Mouse (Mus musculus) liver, embryonic 16.5 days (tissue): ENCODE data around the gene Nfia. TPM values are rescaled to one million over a fixed set of nuclear protein-coding genes. Genes with fewer than 3 reads are reported as not detected.

Source experiments
- ATAC-seq: fragments of 200-750 bp; cut with Nextera tagmentation; 2 replicates; pipeline ENCODE4 v1.8.0; 2017; ENCODE audit warnings: low read depth, mild to moderate bottlenecking, moderate number of reproducible peaks, moderate library complexity
- H3K27ac ChIP-seq: fragments of 300-500 bp; sonication (generic); 2 replicates; pipeline ENCODE4 v1.5.1; 2014; ENCODE audit warnings: mild to moderate bottlenecking, low read length
- H3K27me3 ChIP-seq: fragments of 300-500 bp; sonication (generic); 2 replicates; pipeline ENCODE4 v1.6.1; 2014; ENCODE audit warnings: low read depth, low read length, mixed read lengths; ENCODE audit not compliant: control insufficient read depth, insufficient read depth
- H3K36me3 ChIP-seq: fragments of 300-500 bp; sonication (generic); 2 replicates; pipeline ENCODE4 v1.6.1; 2014; ENCODE audit warnings: mild to moderate bottlenecking; ENCODE audit not compliant: control insufficient read depth, insufficient read depth
- H3K4me1 ChIP-seq: fragments of 300-500 bp; sonication (generic); 2 replicates; pipeline ENCODE4 v1.6.1; 2014; ENCODE audit warnings: low read depth, low read length, mixed read lengths; ENCODE audit not compliant: control insufficient read depth
- H3K4me2 ChIP-seq: fragments of 300-500 bp; sonication (generic); 2 replicates; pipeline ENCODE4 v1.6.1; 2014; ENCODE audit warnings: low read depth, low read length, mixed read lengths
- H3K4me3 ChIP-seq: fragments of 300-500 bp; sonication (generic); 2 replicates; pipeline ENCODE4 v1.5.1; 2014; ENCODE audit warnings: low read depth, mild to moderate bottlenecking, low read length
- H3K9ac ChIP-seq: fragments of 300-500 bp; sonication (generic); 2 replicates; pipeline ENCODE4 v1.6.1; 2014; ENCODE audit warnings: low read depth, low read length
- H3K9me3 ChIP-seq: fragments of 300-500 bp; sonication (generic); replicated peaks from 2 replicates; pipeline ENCODE4 v1.6.1; 2016; ENCODE audit warnings: low read length; ENCODE audit not compliant: control insufficient read depth
- WGBS: fragments of 180-500 bp; shearing (Covaris S2); extraction: QIAGEN DNeasy Blood & Tissue Kit; methylation state at CpG from one replicate; pipeline ENCODE4 v1.1.7; 2014; ENCODE audit not compliant: insufficient replicate concordance; 5-methylcytosine and 5-hydroxymethylcytosine counted together
- polyA plus RNA-seq: library from polyadenylated mRNA; unstranded; fragments of >200 nt; fragmentation: Nextera tagmentation; extraction: Ambion mirVana; gene quantifications from 2 replicates; pipeline ENCODE4 v1.2.1, GENCODE M21; 2015

Nfia gene
- polyA plus RNA-seq, 1 experiment from 2014 or later: 5.7 TPM

GRCm38 (mm10) chr4:97963951-97964350 is 191.4 kb downstream of the Nfia start:
- no peak overlapping the region for H3K4me3 ChIP-seq
- H3K4me1 ChIP-seq: no peaks in the 10 kb centered on the region
- H3K27ac ChIP-seq: no peak overlapping the region
- no peak for ATAC-seq
- H3K9ac ChIP-seq: no peak overlapping the region
- WGBS: 36% methylated on average over 1 of the region's 1 CpGs
- no peaks in the 10 kb centered on the region for H3K27me3 ChIP-seq
- H3K4me2 ChIP-seq: no peak overlapping the region
- no peaks in the 10 kb centered on the region for H3K36me3 ChIP-seq
- no peaks in the 10 kb centered on the region for H3K9me3 ChIP-seq

DNA sequence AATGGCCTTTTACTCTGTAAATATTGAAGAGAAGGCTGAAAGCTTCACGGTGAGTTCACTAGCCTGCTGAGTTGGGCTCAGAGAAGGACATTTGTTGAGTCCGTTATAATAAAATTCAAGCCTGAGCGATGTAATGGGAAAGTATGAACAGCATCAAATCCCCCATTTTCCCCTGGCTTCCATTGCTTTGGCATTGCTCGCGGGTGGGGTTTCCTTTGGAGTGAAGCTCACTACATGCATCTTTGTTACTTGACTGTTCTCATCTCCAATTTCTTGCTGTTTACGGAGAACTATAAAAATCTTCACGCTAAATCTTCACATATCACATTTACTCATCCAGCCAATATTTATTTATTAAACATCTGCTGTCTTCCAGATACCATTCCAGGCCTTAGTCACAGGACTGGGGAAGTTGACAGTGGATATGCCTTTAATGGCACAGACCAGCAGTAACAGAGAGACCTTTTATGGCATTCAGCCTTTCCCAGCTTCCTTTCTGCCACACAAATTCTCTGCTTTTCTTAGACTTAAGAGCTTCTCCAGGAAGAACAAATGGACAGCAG is 196.3 kb downstream of the Nfia start:
- Histone ChIP-seq H3K4me2 (no peak overlapping the region), H3K4me3 (no peak overlapping the region), H3K36me3 (no peaks in the 10 kb centered on the region), H3K27me3 (no peaks in the 10 kb centered on the region), H3K9me3 (no peaks in the 10 kb centered on the region), H3K9ac (no peak overlapping the region), H3K4me1 (no peaks in the 10 kb centered on the region), H3K27ac (no peak overlapping the region)
- ATAC-seq: no peak
- WGBS: 74% methylated on average over 7 of the region's 7 CpGs

- no peaks in the 10 kb centered on the region for H3K4me1 ChIP-seq
- no peak overlapping the region for H3K9ac ChIP-seq
- 70% methylated on average over 2 of the region's 2 CpGs for WGBS
- no peak for ATAC-seq
- H3K9me3 ChIP-seq: no peaks in the 10 kb centered on the region
- no peak overlapping the region for H3K27ac ChIP-seq
- H3K36me3 ChIP-seq: no peaks in the 10 kb centered on the region
- no peak overlapping the region for H3K4me3 ChIP-seq
- H3K27me3 ChIP-seq: no peaks in the 10 kb centered on the region
- H3K4me2 ChIP-seq: no peak overlapping the region
Measured at GRCm38 (mm10) chr4:97973064-97973463, 200.5 kb downstream of the Nfia start.

DNA sequence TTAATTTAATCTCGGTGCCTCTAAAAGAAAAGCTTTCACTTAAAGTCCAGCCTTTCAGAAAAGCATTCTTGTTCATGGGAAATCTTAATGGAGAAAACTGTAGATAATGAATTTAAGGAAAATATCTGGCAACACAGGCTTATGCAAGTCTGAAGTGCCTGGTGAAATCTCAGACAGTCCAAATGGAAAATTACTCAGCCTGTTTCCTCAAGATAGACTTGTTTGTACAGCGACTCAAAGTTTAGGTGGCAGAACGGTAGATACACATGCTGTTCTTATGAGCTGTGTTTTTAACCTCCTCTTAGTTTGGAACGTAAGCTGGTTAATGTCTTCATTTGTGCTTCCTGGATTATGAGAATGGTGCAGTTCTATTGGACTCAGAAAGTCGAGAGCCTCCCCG is 201.5 kb downstream of the Nfia start:
- no peaks in the 10 kb centered on the region for H3K4me1 ChIP-seq
- WGBS: 47% methylated on average over 6 of the region's 6 CpGs
- H3K4me3 ChIP-seq: no peak overlapping the region
- no peak overlapping the region for H3K4me2 ChIP-seq
- H3K9me3 ChIP-seq: no peaks in the 10 kb centered on the region
- no peak overlapping the region for H3K9ac ChIP-seq
- H3K27me3 ChIP-seq: no peaks in the 10 kb centered on the region
- no peaks in the 10 kb centered on the region for H3K36me3 ChIP-seq
- no peak overlapping the region for H3K27ac ChIP-seq
- ATAC-seq: no peak

DNA sequence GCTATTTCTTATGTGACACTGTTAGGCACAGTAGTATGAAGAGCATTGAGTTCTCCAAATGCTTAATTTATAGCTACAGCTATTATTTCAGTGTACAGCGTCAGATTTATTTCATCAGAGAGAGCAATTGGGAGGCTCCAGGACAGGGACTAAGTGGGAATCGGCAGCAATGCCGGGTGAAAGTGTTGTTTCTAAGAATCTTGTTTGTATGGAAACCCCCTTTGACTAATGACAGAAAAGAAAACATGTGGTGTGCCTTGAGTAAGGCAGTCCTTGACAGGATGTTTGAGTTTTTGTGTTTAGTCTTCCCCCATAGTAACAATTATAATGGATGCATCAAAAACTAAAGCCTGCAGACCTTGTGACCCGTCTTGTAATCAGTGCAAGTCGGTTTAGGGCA is 204.4 kb downstream of the Nfia start:
- ATAC-seq: no peak
- Histone ChIP-seq H3K4me2 (no peak overlapping the region), H3K36me3 (no peaks in the 10 kb centered on the region), H3K9ac (no peak overlapping the region), H3K27me3 (no peaks in the 10 kb centered on the region), H3K4me3 (no peak overlapping the region), H3K9me3 (no peaks in the 10 kb centered on the region), H3K27ac (no peak overlapping the region), H3K4me1 (no peaks in the 10 kb centered on the region)
- WGBS: 52% methylated on average over 5 of the region's 5 CpGs

DNA sequence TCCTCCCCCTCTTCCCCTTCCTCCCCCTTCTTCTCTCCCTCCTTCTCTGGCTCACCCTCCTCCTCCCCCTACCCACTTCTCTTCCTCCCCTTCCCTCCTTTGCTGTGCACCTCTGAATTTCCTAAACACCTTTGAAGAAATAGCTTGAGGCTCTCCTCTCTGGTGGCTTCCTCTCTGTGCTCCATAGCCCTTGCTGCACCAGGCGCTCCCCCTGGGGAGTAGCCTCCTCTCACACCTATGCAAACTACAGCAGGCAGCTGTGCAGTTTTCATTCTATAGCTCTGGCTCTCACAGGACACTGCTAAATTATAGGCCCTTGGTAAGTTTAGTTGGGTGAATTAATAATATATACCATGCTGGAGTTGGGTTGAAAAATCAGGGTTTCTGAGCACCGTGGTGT is 211.8 kb downstream of the Nfia start:
- Histone ChIP-seq H3K4me3 (no peak overlapping the region), H3K27ac (no peak overlapping the region), H3K4me1 (peaks cover 2% of the 10 kb centered on the region; the same call in 1 of the 2 replicates), H3K36me3 (no peaks in the 10 kb centered on the region), H3K27me3 (no peaks in the 10 kb centered on the region), H3K4me2 (no peak overlapping the region), H3K9me3 (no peaks in the 10 kb centered on the region), H3K9ac (no peak overlapping the region)
- no peak for ATAC-seq
- 59% methylated on average over 2 of the region's 2 CpGs for WGBS

DNA sequence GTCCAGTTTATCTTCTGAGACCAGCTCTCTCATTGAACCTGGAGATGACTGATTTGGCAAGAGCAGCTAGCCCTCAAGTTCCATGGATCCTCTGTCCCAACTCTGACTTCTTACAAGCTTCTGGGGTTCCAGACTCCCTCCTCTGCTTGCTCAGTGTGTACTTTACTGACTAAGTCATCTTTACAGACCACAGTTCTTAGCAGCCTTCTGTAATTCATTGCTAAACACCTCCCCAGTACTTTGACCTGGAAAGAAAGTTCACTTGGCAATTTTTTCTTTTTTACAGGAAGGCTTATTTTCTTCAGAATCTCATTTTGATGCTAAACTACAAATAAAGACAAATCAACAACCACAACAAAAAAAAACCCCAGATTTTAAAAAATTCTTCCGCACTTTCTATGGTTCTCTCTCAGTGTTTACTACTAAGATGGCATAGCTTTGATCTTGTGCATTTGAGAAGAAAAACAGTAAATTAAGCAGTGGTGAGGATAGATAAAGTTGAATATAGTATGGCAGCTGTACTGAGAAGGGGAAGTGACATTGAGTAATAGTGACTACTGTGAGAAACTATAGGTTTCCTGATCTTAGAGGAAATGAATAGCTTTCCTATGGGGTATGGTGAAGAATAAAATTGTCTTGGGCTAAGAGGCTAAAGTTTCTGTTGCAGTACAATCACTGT is 213.7 kb downstream of the Nfia start:
- no peak overlapping the region for H3K4me3 ChIP-seq
- H3K36me3 ChIP-seq: no peaks in the 10 kb centered on the region
- no peak overlapping the region for H3K27ac ChIP-seq
- peaks cover 2% of the 10 kb centered on the region; the same call in 1 of the 2 replicates for H3K4me1 ChIP-seq
- no peaks in the 10 kb centered on the region for H3K27me3 ChIP-seq
- H3K9me3 ChIP-seq: no peaks in the 10 kb centered on the region
- no peak overlapping the region for H3K9ac ChIP-seq
- H3K4me2 ChIP-seq: no peak overlapping the region
- ATAC-seq: peak; percentile 39; the same call in 1 of the 2 replicates
- WGBS: 72% methylated on average over 1 of the region's 1 CpGs

DNA sequence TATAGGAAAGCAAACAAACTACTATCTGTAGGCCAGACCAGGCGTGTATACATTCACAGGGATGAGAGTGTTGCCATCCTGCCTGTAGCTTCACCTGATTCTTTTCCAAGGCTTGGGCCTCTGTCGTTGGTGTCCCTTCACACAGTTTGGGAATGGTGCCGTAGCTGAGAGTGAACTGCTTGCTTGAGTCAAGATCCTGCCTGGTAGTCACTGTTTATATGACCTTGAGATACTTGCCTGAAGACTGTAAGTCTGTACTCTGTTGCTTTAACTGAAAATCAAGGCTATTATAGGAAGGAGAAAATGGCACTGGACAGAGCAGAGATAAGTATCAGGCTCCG is 214.2 kb downstream of the Nfia start:
- H3K9ac ChIP-seq: no peak overlapping the region

GRCm38 (mm10) chr4:97988703-97989102 is 216.2 kb downstream of the Nfia start:
- H3K4me3 ChIP-seq: no peak overlapping the region
- no peak overlapping the region for H3K4me2 ChIP-seq
- no peak overlapping the region for H3K27ac ChIP-seq
- ATAC-seq: no peak
- no peaks in the 10 kb centered on the region for H3K36me3 ChIP-seq
- peaks cover 2% of the 10 kb centered on the region; the same call in 1 of the 2 replicates for H3K4me1 ChIP-seq
- H3K9ac ChIP-seq: no peak overlapping the region
- 52% methylated on average over 5 of the region's 5 CpGs for WGBS
- H3K9me3 ChIP-seq: no peaks in the 10 kb centered on the region
- no peaks in the 10 kb centered on the region for H3K27me3 ChIP-seq

More for the DNA sequence above, 214.2 kb downstream of the Nfia start:
- H3K27ac ChIP-seq: no peak overlapping the region
- H3K4me3 ChIP-seq: no peak overlapping the region
- H3K9me3 ChIP-seq: no peaks in the 10 kb centered on the region
- H3K36me3 ChIP-seq: no peaks in the 10 kb centered on the region
- no peak overlapping the region for H3K4me2 ChIP-seq
- no peaks in the 10 kb centered on the region for H3K27me3 ChIP-seq
- peaks cover 2% of the 10 kb centered on the region; the same call in 1 of the 2 replicates for H3K4me1 ChIP-seq
- 48% methylated on average over 4 of the region's 4 CpGs for WGBS
- no peak for ATAC-seq
